Mouse (Mus musculus): ENCODE results near the gene Fam240a.

The Fam240a gene

DNA sequence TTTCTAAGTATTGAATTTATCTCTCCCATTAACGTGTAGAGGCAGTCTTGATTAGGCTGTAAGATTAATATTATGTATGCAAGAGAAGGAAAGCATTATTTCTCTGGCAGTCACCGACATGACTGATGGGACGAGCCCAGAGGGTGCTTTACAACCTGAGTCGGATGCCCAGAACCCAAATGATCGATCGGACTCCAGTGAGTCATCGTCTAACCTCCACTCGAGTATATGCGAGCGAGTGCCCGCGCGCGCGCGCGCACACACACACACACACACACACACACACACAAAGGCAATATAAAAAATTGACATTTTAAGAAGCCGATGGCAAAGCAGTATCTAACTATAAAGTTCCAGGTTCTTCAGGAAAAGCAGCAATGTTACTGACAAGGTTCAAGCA lies 28.7 kb upstream of the Fam240a start:
- DNase-seq (ENCODE audit: low spot score) = no peak

DNA sequence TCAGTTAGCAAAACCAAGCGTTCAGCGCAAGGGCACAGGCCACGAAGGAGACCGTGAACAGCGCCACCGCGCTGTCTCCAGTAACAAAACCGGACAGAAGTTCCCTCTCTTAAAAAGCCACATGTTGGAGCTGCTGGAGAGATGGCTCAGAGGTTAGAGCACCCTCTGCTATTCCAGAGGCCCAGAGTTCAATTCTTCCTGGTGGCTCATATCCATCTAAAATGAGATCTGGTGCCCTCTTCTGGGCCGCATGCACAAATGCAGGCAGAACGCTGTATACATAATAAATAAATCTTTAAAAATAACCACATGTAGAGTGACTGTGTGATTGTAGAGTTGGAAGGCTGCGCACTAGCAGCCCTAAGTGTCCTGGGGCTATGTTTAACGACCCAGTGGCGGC lies 27.6 kb upstream of the Fam240a start:
- DNase-seq (ENCODE audit: low spot score) = no peak

GRCm38 (mm10) chr9:110937506-110938490 lies 21.1 kb upstream of the Fam240a start:
- no peak for DNase-seq (ENCODE audit: low spot score)

DNA sequence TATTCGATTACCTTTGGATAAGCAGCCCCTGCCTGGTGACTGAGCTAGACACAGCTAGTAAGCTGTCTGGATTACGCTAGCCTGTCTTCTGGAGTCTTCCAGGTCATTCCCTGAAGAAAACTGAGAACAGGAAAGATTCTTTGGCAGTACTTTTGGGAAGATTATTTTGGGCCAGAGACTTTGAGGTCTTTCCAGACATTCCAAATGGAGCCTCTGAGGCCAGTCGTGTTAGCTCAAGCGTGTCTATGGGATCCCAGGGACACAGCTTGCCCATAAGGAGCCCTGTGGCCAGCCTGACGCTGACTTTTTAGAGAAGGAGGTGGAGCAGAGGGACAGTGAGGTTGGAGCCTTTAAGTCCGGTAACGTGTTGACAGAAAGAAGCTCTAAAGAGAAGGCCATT lies 19.3 kb upstream of the Fam240a start:
- DNase-seq (ENCODE audit: low spot score) = no peak

DNA sequence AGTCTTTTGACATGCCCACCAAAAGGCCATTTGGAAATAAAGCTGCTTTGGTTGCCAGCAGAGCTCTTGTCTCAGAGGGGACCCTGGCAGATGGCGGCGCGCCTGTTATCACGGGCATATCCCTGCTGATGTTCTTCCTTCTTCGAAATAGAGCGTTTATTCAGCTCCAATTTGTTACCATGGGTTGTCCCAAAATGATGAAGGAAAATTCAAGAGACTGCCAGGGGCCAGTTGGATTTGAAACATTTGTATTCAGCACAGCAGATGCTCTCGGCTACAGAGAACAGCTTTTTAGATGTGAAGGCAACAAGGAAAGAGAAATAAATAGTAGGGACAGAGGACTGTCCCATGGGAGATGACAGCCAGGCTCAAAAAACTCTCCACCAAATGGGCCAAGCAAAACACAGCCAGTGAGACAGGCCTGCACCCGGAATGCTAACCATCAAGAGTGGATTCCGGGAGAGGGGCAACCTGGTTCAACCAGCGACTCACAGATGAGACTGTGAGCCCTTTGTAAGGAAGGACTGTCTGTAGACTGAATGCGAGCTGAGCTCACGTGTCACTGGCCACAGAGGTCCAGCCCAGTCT lies 17.3 kb upstream of the Fam240a start:
- no peak for DNase-seq (ENCODE audit: low spot score)

GRCm38 (mm10) chr9:110931573-110931972 lies 14.9 kb upstream of the Fam240a start:
- no peak for DNase-seq (ENCODE audit: low spot score)

- DNase-seq (ENCODE audit: low spot score) = peak; percentile 53
These were observed 6.1 kb upstream of the Fam240a start for GRCm38 (mm10) chr9:110922759-110923158.

DNA sequence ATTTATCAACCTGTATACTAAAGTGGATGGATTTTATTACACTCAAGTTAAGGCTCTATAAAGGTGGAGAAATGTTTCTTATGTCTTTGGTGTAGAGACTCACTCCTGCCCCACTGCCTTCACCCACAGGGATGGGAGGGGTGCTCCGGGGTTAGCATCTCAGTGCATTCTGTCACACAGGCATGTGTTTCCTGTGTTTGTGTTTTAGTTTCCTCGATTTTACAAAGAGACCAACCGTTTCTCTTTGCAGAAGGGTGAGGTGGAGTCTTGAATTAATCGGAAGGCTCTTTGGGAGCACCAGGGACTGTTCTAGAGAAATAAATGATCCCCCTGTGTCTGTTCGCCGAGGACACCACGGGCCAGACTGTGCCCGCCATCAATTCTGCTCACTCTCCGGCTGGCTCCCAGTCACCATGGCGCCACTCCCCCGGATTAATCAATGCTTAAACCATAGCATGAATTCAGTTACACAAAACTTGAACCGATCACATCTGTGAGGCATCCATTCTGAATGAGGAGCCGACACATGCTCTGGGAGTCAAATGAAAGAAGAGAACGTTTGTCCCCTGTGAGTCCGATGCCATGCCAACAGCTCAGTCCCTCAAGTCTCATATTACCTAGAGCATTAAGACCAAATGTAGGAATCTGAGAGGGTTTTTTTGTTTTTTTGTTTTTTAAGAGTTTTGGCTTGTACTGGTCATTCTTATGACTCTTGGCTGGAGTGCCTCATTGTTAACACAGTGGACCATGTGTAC lies 4.2 kb upstream of the Fam240a start:
- no peak for DNase-seq (ENCODE audit: low spot score)

DNA sequence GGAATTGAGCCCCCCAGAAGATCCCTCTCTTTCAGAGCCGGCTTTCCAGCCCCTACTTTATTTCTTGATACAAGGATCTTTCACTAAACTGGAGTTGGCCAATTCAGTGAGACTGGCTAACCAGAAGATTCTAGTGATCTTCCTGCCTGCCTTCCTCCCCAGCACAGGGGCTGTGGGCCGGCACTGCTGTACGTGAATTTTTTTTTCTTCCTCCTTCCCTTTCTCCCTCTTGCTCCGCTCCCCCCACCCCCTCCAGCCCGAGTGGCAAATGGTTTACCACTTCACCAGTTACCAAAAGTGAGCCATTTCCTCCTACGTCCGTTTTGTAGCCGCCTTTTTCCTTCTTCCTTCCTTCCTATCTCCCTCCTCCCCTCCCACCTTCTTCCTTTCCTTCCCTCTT lies 1.2 kb downstream of the Fam240a start:
- DNase-seq (ENCODE audit: low spot score) = no peak

DNA sequence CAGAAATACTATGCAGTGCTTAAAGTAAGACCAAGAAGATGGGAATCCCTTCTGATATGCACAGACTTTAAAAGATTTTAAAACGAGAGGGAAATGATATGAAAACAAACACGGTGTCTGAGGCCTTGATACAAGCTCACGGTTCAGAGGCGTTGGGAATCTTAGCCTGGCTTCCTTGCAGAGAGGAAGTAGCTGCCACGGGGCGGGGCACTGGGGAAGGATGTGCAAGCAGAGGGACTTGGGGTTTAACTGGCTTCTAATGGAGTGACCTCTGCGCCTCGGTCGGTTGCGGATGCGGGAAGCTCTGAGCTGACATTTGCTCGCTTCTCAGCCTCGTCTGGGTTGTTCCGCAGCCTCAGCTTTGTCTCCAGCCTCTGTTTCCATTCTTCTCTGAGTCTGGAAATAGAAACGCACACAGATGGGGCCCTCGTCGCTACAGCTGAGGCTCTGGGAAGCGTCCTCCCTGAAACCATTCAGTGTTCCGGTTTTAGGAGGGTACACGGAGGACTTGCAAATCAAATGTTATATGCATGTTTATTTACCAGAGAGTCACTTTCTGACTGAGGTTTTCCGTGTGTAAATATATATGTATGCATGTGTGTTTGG lies 1.9 kb downstream of the Fam240a start:
- no peak for DNase-seq (ENCODE audit: low spot score)

GRCm38 (mm10) chr9:110909371-110909967 lies 7.2 kb downstream of the Fam240a start:
- no peak for DNase-seq (ENCODE audit: low spot score)

DNA sequence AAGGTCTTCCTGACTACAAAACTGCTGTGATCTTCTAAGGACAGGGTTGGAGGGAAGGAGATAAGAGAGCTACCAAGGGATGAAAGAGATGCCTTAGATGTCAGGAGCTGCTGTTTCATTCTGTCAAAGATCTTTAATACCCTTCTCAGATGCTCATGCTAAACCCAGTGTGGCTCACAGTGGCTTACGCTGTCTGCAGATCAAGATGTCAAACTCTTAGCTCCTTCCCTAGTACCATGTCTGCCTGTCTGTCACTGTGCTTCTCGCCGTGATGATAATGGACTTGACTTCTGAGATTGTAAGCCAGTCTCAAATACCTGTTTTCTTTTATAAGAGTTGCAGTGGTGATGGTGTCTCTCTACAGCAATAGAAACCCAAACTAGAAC lies 8.0 kb downstream of the Fam240a start:
- DNase-seq (ENCODE audit: low spot score) = no peak

- no peak for DNase-seq (ENCODE audit: low spot score)
These were observed 8.6 kb downstream of the Fam240a start for GRCm38 (mm10) chr9:110907838-110908630.

DNA sequence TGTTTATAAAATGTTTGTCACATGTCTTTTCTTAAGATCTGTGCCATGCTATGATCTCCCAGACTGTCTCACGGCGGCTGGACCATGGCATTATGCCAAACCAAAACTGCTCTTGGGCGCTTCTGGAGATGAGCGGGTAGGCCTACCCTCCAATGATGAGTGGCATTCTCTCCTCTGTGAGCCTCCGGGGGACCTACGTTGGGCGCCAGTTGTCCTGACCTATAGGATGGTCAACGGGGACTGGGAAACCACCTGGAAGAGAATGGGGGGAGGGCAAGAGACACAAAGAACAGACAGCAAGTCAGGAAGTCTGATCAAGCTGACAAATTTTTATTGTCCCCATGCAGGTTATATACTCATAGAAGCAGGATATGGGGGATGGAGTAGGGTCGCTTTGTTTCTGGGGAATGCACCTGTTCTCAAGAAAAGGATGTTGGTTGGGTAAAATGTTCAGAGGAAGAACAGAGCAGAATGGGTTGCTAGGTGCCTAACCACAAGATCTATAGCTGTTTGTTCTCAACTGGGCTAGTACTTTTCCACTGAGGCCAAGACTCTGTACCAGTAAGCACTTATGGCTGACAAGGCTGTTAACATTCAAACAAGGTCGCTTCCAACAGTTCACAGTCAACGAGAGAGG lies 9.3 kb downstream of the Fam240a start:
- DNase-seq (ENCODE audit: low spot score) = no peak

GRCm38 (mm10) chr9:110902271-110902670 lies 14.4 kb downstream of the Fam240a start:
- no peak for DNase-seq (ENCODE audit: low spot score)

DNA sequence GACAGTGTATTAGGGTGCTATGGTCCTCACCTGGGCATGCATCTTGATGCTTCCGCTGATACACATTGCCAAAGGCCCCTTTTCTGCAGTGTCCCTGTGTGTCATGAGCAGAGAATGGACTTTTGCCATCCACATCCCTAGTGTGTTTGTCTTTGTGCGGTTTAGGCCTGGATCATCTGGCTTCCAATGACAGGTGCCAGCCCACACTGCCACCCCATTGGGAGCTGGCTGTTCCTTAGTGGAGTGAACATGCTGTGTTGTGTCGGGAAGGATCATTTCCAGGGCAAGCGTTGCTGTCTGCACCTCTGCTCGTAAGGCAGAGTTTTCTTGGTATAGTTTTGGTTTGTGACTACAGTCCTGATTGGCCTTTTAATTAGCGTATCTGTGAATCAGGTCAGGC lies 15.5 kb downstream of the Fam240a start:
- DNase-seq (ENCODE audit: low spot score) = no peak

DNA sequence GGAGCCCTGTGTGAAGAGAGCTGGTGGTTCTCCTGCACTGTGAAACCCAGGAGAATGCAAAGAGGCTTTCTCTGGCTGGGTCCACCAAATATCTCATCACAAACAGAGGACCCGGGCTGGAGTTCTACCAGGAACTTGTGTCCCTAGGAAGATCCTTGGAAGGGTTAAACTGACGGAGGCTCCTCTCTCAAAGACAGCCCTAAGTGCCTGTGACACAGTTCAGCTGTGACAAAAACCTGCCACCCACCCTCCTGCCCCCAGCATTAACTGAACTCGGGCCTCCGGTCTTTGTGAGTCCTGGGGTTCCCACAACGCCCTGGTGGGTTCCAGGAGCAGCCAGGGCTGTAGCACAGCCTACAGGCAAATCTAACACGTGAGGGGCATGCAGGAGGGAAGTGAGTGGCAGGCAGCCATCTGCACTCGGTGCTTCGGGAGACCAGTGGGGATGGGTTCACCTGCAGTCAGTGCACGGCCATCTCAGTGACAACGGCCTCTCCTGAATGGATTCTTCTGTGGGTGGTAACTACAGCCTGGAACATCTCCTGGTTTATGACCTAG lies 17.1 kb downstream of the Fam240a start:
- no peak for DNase-seq (ENCODE audit: low spot score)

DNA sequence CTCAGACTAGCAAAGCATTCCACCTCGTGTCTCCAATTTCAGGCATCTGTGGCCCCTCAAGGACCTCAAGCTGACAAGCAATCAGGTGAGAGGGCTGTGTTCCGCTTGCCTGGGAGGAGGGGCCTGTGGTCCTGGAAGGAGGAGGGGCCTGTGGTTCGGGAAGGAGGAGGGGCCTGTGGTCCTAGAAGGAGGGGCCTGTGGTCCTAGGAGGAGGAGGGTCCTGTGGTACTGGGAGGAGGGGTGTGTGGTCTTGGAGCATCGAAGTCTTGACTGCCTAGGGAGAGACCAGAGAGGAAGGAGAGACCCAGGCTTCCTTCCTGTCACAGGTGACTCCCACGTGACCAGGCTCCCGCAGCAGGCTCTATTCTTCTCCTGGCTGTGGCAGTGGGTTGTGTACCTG lies 20.1 kb downstream of the Fam240a start:
- DNase-seq (ENCODE audit: low spot score) = no peak

GRCm38 (mm10) chr9:110895994-110896393 lies 20.7 kb downstream of the Fam240a start:
- DNase-seq (ENCODE audit: low spot score) = no peak

DNA sequence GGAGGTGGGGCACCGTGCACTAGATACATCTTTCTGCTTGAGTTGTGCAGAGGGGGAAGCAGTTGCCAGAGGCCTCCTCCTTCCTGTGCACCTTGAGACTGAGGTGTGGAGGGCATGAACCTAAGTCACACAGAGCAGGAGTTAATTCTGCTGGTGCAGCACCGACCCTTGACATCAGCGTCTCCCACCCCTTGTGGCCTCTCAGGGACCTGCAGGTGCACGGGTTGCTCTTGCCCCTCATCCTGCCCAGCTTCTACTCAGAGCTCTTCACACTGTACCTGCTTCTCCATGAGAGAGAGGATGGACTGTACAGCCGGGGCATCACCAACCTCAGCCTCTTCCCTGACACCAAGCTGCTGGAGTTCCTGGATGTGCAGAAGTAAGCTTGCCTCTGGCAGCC lies 21.2 kb downstream of the Fam240a start:
- no peak for DNase-seq (ENCODE audit: low spot score)

Data from testis, postnatal 14 days (tissue).